ENCODE assay signal across 29 mouse cellular contexts in the genomic region with DNA sequence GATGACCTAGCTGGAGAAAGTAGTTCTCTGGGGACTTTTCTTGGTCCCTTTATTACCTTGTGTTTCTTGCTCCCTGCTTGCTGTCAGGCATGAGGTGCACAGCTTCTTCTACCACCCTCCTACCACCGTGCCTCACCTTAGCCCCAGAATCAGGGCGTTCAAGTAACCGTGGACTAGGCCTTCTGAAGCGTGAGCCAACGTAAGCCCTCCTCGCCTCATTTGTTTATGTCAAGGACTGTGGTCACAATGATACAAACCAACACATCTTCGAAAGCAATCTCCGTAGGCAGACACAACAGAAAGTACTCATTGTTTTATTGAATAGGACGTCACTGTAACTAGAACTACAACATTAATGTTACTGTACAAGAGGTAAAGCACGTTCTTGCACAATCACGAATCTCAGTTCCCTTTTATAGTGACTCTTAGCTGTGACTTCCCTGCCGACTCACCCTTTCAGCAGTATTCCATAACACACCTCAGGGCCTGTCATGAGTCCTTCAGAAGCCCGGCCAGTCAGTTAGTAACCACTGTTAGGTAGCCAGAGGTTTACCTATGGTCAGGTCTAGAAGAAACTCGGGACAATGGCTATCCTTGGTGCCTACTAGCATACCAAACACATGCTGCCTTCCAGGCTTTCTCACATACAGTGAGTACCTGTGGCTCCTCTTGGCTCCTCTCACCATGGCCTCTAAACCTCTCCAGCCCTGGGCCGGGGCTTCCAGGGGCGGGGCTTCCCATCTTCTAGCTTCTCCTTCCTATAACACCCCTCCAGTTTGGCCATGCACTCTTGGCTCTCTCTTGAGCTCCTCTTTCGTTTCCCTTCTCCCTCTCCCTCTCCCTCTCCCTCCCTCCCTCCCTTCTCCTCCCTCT. TPM values are rescaled to one million over a fixed set of nuclear protein-coding genes. Genes with fewer than 3 reads are reported as not detected.
A peak's percentile ranks its signal among the peaks of the same experiment; 100 is the strongest.
DNase-seq lines count a peak whose midpoint lies in the region; ATAC-seq and TF ChIP-seq lines count a peak whose summit lies in the region.
"Had no signal": no experiment of that assay in that cellular context is flagged by ENCODE, and none has a peak within 500 bp of the region (broad histone marks: within the 10 kb centered on the region; RNA-seq: fewer than 3 reads in every experiment).

No protein-coding gene starts in this region.

- peak; percentile 74 for DNase-seq in heart, embryonic 10.5 days (ENCODE audit: low spot score)
- DNase-seq in heart, adult 8-10 months (ENCODE audit: low spot score) = no peak
- peak; percentile 66 to 67 for DNase-seq in B cell, adult 2 months
- DNase-seq in kidney, adult 2 months = no peak
- no peak for DNase-seq in right cerebral cortex, postnatal 14 days
- DNase-seq: adrenal gland, adult 2 months; cerebellum, adult 9-10 months; gastrocnemius, adult 2 months; gastrocnemius, postnatal 36 days; heart, postnatal 36 days; kidney, adult 9 months; kidney, postnatal 10 days; liver; right cerebral cortex, postnatal 25 days; thymus, adult 2 months; thymus, postnatal 36 days had no signal

- H3K27ac ChIP-seq in heart, embryonic 10.5 days = no peak overlapping the region
- no peak overlapping the region for H3K27ac ChIP-seq in kidney, adult 2 months (ENCODE audit: insufficient read depth, low read depth, low read length)
- H3K27ac ChIP-seq: embryonic facial prominence, embryonic 13.5 days; gastrocnemius, adult 2 months; hindbrain, embryonic 13.5 days; liver, embryonic 15.5 days; midbrain, embryonic 12.5 days; neural tube, embryonic 13.5 days; stomach, postnatal 0 days had no signal

- peak; percentile 86 for ATAC-seq in granulocyte monocyte progenitor cell, adult 5-6 weeks (replicated peaks; ENCODE audit: poor library complexity, severe bottlenecking)
- ATAC-seq in neutrophil, adult 5-6 weeks (ENCODE audit: extremely low read depth, insufficient number of reproducible peaks, low FRiP score, poor library complexity, severe bottlenecking) = peak; percentile 87
- ATAC-seq: CD4-positive, CD25-positive, alpha-beta regulatory T cell, adult 4 months; forebrain, embryonic 16.5 days; intestine, embryonic 16.5 days had no signal

- no peak overlapping the region for H3K4me3 ChIP-seq in heart, embryonic 10.5 days
- H3K4me3 ChIP-seq in kidney, adult 2 months (ENCODE audit: insufficient read depth, low read depth, low read length) = no peak overlapping the region
- H3K4me3 ChIP-seq: embryonic facial prominence, embryonic 13.5 days; gastrocnemius, adult 2 months; hindbrain, embryonic 13.5 days; liver, embryonic 15.5 days; megakaryocyte, embryonic 14.5 days; midbrain, embryonic 12.5 days; neural tube, embryonic 13.5 days had no signal

- no peak for TF ChIP-seq POLR2A in kidney, adult 2 months (IDR thresholded peaks at IDR 0.05; ENCODE audit: low read depth, low read length)

- no peaks in the 10 kb centered on the region for H3K9me3 ChIP-seq in heart, embryonic 10.5 days
- H3K9me3 ChIP-seq: embryonic facial prominence, embryonic 13.5 days; hindbrain, embryonic 13.5 days; liver, embryonic 15.5 days; megakaryocyte, embryonic 14.5 days; midbrain, embryonic 12.5 days; neural tube, embryonic 13.5 days had no signal

- H3K27me3 ChIP-seq in heart, embryonic 10.5 days (ENCODE audit: insufficient read depth, poor library complexity, severe bottlenecking) = no peaks in the 10 kb centered on the region
- H3K27me3 ChIP-seq in kidney, adult 2 months (replicated peaks; ENCODE audit: control insufficient read depth, insufficient read depth, low read length) = no peaks in the 10 kb centered on the region
- H3K27me3 ChIP-seq: embryonic facial prominence, embryonic 13.5 days; hindbrain, embryonic 13.5 days; liver, embryonic 15.5 days; midbrain, embryonic 12.5 days; neural tube, embryonic 13.5 days had no signal

- WGBS in heart, embryonic 10.5 days = 81% methylated on average over 17 of the region's 17 CpGs
- 85% methylated on average over 17 of the region's 17 CpGs for WGBS in kidney, adult 2 months

- H3K36me3 ChIP-seq in heart, embryonic 10.5 days = no peaks in the 10 kb centered on the region
- H3K36me3 ChIP-seq in kidney, adult 2 months (ENCODE audit: control insufficient read depth, insufficient read depth, low read length) = no peaks in the 10 kb centered on the region
- H3K36me3 ChIP-seq: embryonic facial prominence, embryonic 13.5 days; hindbrain, embryonic 13.5 days; liver, embryonic 15.5 days; midbrain, embryonic 12.5 days; neural tube, embryonic 13.5 days had no signal

- no peak for TF ChIP-seq CTCF in kidney, adult 2 months (conservative IDR thresholded peaks at IDR 0.05; ENCODE audit: insufficient read depth, insufficient read length, low read depth, low read length)

- H3K4me1 ChIP-seq in heart, embryonic 10.5 days = no peaks in the 10 kb centered on the region
- H3K4me1 ChIP-seq in kidney, adult 2 months (ENCODE audit: control insufficient read depth, insufficient read depth, low read length) = no peaks in the 10 kb centered on the region
- H3K4me1 ChIP-seq: embryonic facial prominence, embryonic 13.5 days; hindbrain, embryonic 13.5 days; midbrain, embryonic 12.5 days; neural tube, embryonic 13.5 days had no signal

RNA-seq across cellular contexts. Expression of a gene that starts 42.1 kb away (rescaled TPM):
- 8.5 and 15.2 TPM in 2 replicates for polyA plus RNA-seq in heart, embryonic 10.5 days (2016; fragmentation: Nextera tagmentation; extraction: Ambion mirVana)
- 1 to 10 TPM in 3 of 4 experiments, under 1 TPM in 1; 0.50 to 2.1 (median 1.1) TPM for total RNA-seq in heart, adult 8-10 months (2022)
- 5,016 and 5,973 TPM in 2 replicates for total RNA-seq in granulocyte monocyte progenitor cell, adult 5-6 weeks (2014; fragmentation: Nextera tagmentation)
- 4,049 and 4,633 TPM in 2 replicates for total RNA-seq in granulocyte monocyte progenitor cell, adult 5-6 weeks (2017)
- total RNA-seq in neutrophil, adult 5-6 weeks (2017) = 276 and 287 TPM in 2 replicates
- 44.5 and 60.0 TPM in 2 replicates for polyA plus RNA-seq in kidney, adult 2 months (2012; rRNA removed)
- total RNA-seq: gastrocnemius, adult 2 months; gastrocnemius, postnatal 36 days; left cerebral cortex, postnatal 14 days had no signal

Comparison
In these comparisons a context has a peak if more than half of its experiments do, and no peak if none do; other contexts are left out.
1. DNase-seq: peak in heart, embryonic 10.5 days (single experiment) and B cell, adult 2 months (2 of 2); none in heart, adult 8-10 months (single experiment), kidney, adult 2 months (single experiment) and right cerebral cortex, postnatal 14 days (single experiment).
2. RNA of a gene that starts 42.1 kb away (total RNA-seq): 4,049 to 5,973 TPM in granulocyte monocyte progenitor cell, adult 5-6 weeks and 276 to 287 TPM in neutrophil, adult 5-6 weeks; 0.50 to 2.1 TPM in heart, adult 8-10 months; every median in the first group is over 10 times any median in the second.